8 mouse cellular contexts compared by ENCODE assay signal in genomic region chr1:20801682-20802390, GRCm38 (mm10). TPM values are rescaled to one million over a fixed set of nuclear protein-coding genes. Genes with fewer than 3 reads are reported as not detected.
DNase-seq lines count a peak whose midpoint lies in the region; ATAC-seq lines count a peak whose summit lies in the region.

No protein-coding gene starts in this region.

- ATAC-seq in monocyte, adult 5-6 weeks (replicated peaks; ENCODE audit: insufficient number of reproducible peaks, low FRiP score, low TSS enrichment, poor library complexity, severe bottlenecking) = no peak

- peak; percentile 35 to 68 for DNase-seq in adrenal gland, adult (ENCODE audit: inconsistent age in 2 of 2, low spot score in 1 of 2)
- DNase-seq in adrenal gland, postnatal 4 days (ENCODE audit: low spot score in 2 of 2) = no peak
- peak; percentile 60 for DNase-seq in 3T3-L1 (ENCODE audit: low read depth, low spot score)
- peak; percentile 58 for DNase-seq in embryo, embryonic 10.5 days (ENCODE audit: low spot score)
- DNase-seq in kidney, adult 9 months = peak; percentile 33
- peak; percentile 45 for DNase-seq in mesoderm, embryonic 11.5 days (ENCODE audit: low read depth, low spot score)
- no peak for DNase-seq in spleen, adult 18-20 months

RNA-seq across cellular contexts. Expression of gene Il17f, which starts 11.4 kb away (rescaled TPM):
- under 1 TPM in 1 of 2 experiments, not detected in 1; 0.68 TPM for total RNA-seq in adrenal gland, postnatal 4 days (2021)
- 1.5 TPM in 1 of 3 replicates, not detected in the others for total RNA-seq in monocyte, adult 5-6 weeks (2017)

RNA-seq across cellular contexts. Expression of gene Mcm3, which starts 18.3 kb away (rescaled TPM):
- 10 to 100 TPM; 73.8 to 85.6 TPM for total RNA-seq in adrenal gland, postnatal 4 days (2021)
- total RNA-seq in monocyte, adult 5-6 weeks (2017) = 23.9 to 38.7 TPM (median 27.2 TPM) in 3 replicates

Comparison
In these comparisons a context has a peak if more than half of its experiments do, and no peak if none do; other contexts are left out.
1. DNase-seq: peak in adrenal gland, adult (2 of 2), 3T3-L1 (single experiment), embryo, embryonic 10.5 days (single experiment), kidney, adult 9 months (single experiment) and mesoderm, embryonic 11.5 days (single experiment); none in adrenal gland, postnatal 4 days (0 of 2) and spleen, adult 18-20 months (0 of 2).